Mouse (Mus musculus) embryonic fibroblast, embryonic 13.5 days (primary cell): Measurements from ENCODE around the gene Fam168a.

Experiments
- CTCF ChIP-seq: IDR thresholded peaks from 2 replicates; pipeline ENCODE4 v1.5.1; 2011; ENCODE audit warnings: mild to moderate bottlenecking, control low read depth, low read length, moderate library complexity, borderline replicate concordance; ENCODE audit not compliant: insufficient read depth
- POLR2A ChIP-seq: IDR thresholded peaks from 2 replicates; pipeline ENCODE4 v1.6.1; 2011; ENCODE audit warnings: low read depth, mild to moderate bottlenecking, control low read depth, low read length, moderate library complexity

DNA sequence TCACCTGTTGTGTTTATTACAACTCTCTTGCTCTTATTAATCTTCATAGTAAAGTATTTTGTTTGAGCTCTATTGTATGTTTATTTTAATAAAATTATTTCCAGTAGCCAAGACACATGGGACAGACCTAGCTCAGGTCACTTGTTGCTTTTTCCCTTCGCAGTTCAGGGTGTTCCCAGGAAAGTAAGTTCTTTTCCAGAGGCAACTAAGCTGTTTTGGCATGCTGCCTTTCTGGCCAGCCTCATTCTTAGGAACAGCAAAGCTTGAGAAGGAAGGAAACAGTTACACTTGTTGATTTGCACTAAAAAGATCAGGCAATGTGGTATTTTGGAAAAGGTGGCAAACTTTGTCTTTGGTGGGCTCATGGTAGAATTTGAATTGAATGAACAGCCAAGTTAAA, 81.9 kb downstream of the Fam168a start:
- TF ChIP-seq CTCF, result no peak
- no peak for TF ChIP-seq POLR2A
